Mouse (Mus musculus) fat pad, adult 2 months (tissue): Measurements from ENCODE around the gene Mapk1.

Source experiments
- DNase-seq: peaks from one replicate; pipeline ENCODE4 v3.0.0-alpha.2; 2011; ENCODE audit warnings: low read depth, low spot score; ENCODE audit errors: extremely low read depth

Mapk1 gene

DNA sequence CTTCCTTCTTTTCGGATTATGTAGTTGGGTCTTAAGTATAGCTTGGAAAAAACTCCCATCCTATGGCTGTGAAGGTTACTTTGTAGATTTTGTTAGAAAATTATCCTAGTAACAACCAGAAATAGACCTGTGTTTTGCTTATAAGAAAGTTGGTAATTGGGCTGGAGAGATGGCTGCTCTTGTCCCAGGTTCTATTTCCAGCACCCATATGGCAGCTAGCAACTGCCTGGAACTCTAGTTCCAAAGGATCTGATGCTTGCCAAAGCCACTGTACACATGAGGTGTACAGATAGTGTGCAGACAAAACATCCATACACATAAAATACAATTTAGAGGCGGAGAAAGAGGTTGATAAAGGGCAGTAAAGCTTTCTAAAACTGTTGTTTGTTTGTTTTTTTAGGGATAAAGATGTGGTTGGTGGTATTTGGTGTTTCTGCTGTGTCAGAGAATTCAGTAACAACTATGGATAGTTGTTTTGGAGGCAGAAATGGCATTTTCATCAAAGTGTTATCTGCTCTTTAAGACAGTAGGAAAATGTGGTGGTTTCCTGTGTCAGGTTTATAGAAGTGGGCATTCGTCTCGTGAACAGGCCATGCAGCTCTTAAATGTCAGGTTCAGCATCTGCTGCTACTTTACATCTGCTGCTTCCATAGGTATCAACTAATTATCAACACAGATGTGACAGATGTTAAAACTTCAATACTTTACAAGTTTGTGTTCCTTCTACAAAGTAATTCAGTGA lies 32.1 kb downstream of the Mapk1 start:
- DNase-seq = no peak

DNA sequence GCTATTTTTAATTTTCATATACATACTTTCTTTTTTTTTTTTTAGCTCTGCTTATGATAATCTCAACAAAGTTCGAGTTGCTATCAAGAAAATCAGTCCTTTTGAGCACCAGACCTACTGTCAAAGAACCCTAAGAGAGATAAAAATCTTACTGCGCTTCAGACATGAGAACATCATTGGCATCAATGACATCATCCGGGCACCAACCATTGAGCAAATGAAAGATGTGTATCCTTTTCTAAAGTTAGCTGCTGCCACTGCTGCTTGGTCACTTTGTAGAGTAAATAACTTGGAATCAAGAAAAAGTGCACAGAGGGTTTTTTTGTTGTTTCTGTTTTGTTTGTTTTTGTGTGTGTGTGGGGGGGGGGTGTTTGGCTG lies 32.7 kb downstream of the Mapk1 start:
- no peak for DNase-seq

DNA sequence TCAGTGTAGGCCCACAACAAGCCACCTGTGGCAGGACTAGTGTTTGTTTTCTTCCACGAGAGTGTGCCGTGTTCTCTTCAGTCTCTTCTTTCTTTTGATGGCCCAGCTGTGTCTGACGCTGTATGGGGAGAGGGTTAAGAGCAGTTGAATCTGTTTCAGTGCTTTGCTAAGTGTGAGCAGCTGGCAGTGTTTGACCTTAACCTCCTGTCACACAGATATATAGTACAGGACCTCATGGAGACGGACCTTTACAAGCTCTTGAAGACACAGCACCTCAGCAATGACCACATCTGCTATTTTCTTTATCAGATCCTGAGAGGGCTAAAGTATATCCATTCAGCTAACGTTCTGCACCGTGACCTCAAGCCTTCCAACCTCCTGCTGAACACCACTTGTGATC lies 34.9 kb downstream of the Mapk1 start:
- DNase-seq = no peak

DNA sequence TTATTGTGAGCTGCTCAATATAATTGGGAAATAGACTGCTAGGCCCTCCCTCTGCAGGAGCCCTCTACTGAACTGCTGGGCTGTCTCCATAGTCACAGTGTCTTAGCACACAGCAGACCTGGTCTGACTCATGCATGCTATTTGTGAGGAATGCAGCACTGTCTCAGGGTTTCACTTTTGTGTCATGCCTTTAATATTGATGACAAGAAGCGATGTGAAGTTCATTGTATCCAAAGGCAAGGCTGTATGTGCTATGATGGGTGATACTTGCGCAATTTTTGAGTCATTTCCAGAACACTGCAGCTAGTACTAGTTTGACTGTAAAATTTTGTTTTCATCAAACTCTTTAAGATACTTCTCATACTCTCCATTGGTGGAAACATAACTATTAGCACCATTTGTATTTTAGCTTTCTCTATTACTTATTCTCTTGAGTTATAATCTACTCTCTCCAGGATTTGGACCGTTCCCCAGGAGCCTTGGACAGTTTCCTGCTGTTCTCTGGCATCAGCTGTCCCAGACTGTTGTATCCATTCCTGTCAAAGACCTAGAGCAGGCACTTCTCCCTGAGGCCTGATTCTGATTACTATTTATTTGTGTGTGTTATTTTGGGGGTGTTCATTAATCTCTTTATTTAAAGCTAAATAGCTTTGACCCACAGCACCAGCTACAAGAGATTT lies 41.4 kb downstream of the Mapk1 start:
- DNase-seq = no peak

DNA sequence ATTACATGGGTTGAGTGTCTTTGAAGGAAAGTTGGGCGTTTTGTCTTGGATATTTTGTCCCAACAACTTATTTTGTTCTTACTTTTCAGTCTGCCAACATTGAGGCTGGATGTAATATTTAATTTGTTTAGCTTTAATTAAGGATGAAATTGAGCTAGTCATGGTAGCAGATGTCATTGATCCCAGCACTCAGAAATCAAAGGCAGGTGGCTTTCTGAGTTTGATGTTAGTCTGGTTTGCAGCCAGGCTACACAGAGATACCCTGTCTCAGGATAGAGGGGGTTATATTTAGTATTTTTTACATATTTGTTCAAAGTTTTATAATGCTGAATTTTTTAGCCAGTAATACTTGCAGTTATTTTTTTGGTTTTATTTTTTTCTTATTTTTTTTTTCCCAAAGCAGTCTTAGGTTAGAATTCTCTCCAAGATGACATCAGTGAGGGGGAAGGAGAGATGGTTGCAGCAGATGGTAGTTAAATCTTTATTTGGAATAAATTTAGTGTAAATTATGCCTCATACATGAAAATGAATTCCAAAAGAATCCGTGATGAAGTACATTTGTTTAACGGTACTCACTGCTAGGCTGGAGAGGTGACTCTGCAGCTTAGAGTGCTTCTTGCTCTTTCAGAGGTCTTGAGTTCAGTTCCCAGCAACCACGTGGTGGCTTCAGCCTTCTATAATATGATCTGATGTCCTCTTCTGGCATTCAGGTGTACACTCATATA lies 47.0 kb downstream of the Mapk1 start:
- DNase-seq = no peak

DNA sequence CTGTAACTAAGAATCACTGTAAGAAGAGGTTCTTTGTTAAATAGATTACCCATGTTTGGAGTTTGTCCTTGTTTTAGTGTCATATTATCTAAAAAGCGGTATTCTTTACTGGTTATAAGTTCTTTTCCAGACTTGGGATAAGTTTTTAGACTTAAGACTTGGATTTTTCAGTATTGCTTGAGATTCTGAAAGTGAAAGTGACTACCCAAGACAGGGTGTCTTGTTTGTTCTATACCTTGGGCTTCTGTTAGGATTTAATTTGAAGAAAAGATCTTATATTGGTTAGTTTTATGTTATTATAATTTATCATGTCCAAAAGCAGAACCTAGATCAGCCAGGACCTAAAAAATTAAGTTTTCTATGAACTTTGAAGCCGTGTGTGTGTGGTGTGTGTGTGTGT lies 50.6 kb downstream of the Mapk1 start:
- DNase-seq = no peak

DNA sequence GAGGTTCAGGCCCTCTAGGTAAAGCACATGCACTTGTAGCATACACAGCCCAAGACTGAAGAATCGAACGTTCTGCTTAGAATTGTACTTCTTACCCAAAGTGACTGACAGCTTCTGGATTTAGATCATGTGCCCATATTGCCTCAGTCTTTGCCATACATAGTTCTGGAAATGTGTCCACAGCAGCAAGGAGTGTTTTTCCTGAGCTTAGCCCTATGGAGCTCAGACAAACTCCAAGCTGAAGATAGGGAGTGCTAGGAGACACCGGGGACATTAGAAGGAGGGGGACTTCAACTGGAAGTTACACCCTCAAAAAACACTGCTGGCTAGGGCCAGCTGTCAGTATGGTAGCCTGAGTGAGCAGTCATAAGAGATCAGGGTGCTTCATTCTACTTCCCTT lies 57.5 kb downstream of the Mapk1 start:
- DNase-seq = no peak

DNA sequence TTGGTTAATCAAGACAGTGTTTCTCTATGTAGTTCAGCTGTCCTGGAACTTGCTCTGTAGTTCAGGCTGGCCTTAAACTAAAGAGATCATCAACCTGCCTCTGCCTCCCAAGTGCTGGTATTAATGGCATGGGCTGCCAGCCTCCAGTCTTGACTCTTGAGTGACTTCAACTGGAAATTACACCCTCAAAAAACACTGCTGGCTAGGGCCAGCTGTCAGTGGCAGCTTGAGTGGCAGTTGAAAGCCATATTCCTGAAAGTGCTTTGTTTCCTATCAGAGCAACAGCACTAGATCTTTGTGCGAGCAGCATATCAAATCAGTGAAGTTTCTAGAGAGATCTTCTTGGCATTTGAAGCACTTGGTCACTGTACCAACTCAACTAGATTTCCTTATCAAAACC lies 58.2 kb downstream of the Mapk1 start:
- DNase-seq = no peak

DNA sequence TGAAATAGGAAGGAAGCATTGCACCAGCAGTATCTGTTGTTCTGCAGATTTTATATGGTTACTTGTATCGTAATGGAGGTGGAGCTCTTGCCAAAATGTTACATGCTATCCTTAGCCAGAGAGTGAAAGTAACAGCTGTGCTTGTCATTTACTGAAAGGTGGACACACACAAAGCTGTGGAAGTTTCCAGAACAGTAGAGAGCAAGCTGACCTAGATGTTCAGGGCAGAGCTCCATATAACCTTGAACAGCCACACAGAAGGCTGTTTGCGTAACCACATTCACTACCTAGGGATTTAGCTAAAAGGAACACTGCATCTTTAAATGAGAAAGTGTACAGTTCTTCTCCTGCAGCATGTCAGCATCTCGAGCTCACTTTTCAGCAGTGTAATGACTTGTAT lies 61.1 kb downstream of the Mapk1 start:
- no peak for DNase-seq

DNA sequence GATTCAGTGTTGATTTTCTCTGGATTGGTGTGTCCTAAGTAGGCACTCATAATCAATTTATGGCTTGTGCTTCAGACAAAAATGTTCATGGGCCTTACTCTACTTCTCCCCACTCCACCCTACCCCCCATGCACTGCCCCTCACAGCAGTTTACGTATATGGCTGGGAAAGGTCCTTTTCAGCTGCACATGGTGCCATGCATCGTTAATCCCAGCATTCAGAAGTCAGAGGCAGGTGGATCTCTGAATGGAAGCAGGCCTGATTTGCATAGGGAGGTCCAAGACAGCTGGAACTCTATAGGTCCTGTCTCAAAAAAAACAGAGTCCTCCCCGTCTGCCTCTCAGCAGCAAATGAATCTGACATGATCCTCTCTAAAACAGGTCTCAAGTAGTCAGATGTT lies 62.1 kb downstream of the Mapk1 start:
- no peak for DNase-seq

DNA sequence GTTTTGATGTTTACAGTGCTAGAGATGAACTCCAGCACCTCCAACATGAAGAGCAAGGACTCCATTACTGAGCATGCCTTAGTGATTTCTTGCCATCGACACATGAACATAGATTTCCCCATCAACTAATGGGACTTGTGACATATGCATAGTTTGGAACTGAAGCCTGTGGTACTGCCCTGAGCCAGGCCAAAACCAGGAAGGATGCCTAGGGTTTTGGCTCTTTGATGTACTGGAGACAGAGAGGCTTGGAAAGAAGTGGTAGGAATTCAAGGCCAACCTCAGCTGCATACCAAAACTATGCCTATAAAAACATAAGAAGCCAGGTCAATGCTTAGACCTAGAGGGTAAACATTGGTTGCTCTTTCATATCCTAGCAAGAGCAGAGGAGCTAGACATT lies 66.7 kb downstream of the Mapk1 start:
- no peak for DNase-seq

DNA sequence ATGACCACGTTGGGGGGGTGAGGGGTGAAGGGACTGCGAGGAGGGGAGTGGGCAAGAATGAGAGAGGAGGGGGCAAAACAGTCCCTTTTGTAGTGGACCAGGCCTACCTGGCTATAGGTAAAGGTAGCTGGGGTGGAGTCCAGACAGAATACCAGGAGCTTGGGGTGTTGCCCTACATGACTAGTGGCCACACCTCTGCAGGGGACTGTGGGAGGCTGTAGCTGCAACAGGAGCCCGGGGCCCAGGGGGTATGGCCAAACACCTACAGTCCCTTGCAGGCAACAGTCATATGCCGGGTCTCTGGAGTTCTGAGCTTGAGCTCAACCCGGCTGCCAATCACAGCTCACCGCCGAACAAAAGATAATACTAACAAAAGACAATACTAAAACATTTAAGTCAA lies 68.9 kb downstream of the Mapk1 start:
- no peak for DNase-seq

DNA sequence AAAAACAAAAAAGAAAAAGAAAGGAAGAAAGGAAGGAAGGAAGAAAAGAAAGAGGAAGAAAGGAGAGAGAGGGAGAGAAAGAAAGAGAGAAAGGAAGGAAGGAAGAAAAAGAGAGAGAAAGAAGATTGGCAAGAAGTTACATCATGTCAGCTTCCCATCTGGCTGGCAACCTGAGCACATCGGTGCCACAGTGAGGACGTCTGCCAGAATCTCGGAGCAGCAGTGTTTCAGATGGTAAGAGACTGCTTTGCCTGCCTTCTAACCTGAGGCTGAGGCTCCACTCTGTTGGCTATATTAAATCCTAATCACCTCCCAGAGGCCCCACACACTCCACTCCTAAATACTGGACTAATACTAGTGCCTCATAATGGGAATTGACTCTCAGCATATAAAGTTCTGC lies 70.7 kb downstream of the Mapk1 start:
- no peak for DNase-seq

DNA sequence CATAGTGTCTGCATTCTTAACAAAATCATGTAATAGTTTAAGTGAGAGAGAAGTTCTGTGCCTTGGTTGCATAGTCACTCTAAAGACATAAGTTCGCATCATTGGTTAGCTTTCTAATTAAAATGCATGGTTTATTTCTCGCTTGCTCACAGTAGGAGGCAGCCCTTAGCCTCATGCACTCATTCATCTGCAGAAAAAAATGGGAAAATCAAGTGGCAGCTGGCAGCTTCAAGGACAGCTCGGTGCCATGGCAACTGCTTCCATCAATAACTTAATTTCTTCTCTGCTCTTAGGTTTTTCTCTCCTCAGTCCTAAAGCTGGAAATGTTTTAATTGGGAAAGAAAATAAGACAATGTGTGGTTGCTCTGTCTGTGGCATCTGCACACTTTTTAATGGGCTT lies 72.4 kb downstream of the Mapk1 start:
- no peak for DNase-seq

DNA sequence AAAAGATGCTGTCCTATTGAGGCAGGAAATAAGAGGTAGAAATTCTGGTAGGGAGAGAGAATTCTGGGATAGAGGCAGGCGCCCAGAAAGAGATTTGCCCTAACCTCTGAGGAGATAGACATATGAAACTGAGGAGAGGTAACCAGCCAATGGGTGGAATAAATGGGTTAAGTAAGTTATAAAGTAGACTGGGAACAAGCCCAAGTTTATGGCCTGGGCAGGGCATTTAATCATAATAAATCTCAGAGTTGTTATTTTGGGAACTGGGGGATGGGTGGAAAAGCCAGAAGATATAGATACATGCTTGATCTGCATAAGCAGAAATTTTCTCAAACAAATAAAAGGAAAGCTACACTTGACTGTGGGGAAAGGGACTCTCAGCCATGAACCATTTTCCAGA lies 79.2 kb downstream of the Mapk1 start:
- DNase-seq = no peak

DNA sequence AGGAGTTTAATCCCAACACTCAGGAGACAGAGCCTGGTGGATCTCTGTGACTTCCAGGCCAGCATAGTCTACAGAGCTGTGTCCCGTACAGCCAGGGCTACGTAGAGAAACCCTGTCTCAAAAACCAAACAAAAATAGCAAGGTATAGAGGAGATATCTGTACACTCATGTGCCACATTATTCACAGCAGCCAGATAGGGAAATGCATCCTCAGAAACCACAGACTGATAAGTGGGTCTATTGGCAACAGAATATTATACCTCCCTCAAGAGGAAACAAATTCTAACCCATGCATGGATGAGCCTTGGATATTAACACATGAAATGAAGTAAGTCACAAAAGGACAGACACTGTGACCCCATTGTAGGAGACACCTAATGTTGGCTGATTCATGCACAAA lies 84.4 kb downstream of the Mapk1 start:
- no peak for DNase-seq

DNA sequence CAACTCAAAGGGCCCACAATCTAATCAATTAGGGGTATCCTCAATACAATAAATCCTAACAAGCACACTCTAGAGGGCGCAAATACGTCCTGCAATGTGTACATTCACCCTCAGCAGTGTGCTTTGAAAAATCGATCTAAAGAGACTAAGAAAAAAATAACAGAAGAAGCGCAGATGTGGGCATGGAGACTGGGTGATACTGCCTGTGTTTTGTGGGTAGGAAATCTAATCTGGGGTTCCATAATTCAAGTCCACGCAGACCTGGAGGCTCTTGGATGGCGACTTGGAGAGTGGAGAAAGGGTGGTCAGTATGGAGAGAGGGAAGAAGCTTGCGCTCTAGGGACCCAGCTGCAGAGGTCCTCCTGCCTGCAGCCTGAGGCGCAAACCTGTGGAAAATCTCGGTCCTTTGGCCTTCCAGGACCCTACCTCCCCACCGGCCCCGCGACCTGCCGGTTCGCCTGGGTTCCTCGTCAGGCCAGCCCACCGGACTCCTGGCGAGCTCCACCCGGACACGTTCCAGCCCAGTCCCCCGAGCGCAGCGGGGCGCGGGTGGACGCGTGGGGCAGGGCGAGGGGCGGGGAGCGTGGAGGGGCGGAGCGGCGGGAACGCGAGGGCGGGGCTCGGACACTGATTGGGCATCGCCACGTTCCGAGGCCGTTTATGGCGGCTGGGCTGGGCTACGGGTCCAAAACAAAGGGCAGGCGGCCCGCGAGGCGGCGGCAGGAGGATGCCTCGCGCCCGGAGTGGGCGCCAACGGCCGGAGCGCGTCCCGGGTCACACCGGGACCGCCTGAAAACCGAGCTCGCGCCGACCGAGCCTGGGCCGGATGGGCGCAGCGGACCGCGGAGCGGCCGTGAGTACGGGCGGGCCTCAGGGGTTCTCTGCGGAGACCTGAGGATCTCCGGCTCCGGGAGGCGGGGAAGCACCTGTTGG lies 86.6 kb downstream of the Mapk1 start, which contains the start of gene Ypel1:
TSS of gene Ypel1 (plus strand) at position 186 of the 933 bp plus-strand sequence.
- DNase-seq = no peak

DNA sequence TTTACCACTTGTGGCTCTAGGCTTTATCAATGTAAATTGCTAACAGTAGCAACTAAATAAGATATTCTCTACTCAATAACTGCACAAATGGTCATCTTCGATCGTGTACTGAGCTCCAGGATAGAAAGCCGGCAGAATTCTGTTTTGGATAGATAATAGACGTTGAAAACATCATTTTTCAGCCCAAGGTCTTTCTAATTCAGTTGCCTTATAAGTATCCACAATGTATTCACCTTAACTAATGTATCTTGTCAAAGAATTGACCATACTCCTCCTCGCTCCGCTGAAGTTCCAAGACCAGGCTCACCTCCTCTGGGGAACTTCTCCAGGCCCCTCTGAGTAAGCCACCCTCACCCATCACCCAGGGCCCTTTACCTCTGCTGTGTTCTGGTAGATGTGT lies 87.5 kb downstream of the Mapk1 start:
- no peak for DNase-seq

DNA sequence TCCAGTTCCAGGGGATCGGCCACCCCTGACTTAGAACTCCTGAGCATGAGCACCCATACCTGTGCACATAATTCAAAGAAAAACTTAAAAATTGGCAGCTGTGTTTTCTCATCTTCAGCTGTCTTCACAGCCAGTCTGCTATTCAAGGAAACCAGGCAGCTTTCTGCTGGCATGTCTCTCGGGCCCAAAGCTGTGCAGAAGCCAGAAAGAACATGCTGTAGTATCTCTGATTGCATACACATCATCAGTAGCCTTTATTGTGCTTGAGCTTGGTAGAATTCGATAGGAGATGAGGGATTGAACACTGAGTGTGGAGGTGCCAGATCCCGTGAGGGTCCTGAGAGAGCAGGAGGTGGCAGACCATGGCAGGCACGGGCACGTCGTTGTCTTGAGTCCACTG lies 89.8 kb downstream of the Mapk1 start:
- DNase-seq = no peak

DNA sequence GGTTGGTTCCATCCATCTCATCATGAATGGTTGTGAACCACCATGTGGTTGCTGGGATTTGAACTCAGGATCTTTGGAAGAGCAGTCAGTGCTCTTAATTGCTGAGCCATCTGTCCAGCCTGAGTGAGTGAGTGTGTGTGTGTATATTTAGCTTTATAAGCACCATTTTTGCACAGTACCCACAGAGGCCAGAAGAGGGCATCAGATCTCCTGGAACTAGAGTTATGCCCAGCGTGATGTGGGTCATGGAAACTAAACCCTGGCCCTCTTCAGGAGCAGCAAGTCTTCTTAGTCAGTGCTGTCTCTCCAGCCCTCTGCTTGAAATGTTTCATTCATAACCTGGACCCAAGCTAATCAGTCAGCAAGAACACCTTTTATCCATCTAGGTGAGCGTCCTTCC lies 93.1 kb downstream of the Mapk1 start:
- DNase-seq = no peak

DNA sequence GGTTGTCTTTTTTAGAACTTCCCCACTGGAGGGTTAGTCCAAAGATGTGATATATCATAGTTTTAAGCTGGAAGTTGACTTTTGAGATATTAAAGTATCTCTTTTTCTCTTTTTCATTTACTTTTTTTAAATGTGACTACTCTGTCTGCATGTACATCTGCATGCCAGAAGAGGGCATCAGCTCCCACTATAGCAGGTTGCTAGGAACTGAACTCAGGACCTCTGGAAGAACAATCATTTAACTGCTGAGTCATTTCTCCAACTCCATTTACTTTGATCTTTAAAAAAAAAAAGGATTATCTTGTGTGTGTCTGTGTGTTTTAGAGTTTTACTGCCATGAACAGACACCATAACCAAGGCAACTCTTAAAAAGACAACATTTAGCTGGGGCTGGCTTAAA lies 93.7 kb downstream of the Mapk1 start:
- no peak for DNase-seq
